Mouse (Mus musculus): Measurements from ENCODE around the gene Suclg2.

The Suclg2 gene

DNA sequence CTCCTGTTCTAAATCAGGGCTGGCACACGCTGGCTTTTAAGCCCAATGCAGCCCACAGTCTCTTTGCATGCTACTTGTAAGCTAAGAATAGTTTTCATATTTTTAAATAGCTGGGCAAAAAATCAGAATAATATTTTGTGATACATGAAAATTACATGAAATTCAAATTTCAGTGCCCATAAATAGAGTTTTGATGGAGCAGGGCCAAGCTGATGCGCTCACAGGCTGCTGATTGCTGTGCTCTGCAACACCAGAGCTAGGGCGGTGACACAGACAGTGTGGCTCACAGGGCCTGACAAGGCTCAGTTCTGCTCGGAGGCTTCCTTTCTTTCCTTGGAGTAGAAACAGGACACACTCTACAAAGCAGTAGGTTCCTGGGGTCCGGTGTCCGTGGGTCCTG, 232.8 kb downstream of the Suclg2 start:
- H3K4me1 ChIP-seq (replicated peaks; ENCODE audit: low read depth, low read length): peaks cover 12% of the 10 kb centered on the region
- TF ChIP-seq POU5F1 (IDR thresholded peaks at IDR 0.05; ENCODE audit: borderline replicate concordance, low read length) (no peak), CTCF (conservative IDR thresholded peaks at IDR 0.05; ENCODE audit: low read length) (no peak), NANOG (IDR thresholded peaks at IDR 0.05; ENCODE audit: borderline replicate concordance, low read length) (no peak)
- peaks cover 68% of the 10 kb centered on the region for H3K36me3 ChIP-seq (ENCODE audit: insufficient read depth, low read length)
- H3K4me3 ChIP-seq (replicated peaks; ENCODE audit: low read length): no peak overlapping the region
- H3K27me3 ChIP-seq (ENCODE audit: insufficient read depth, low read length): no peaks in the 10 kb centered on the region
- peaks cover 25% of the 10 kb centered on the region for H3K9me3 ChIP-seq (ENCODE audit: low read length)

DNA sequence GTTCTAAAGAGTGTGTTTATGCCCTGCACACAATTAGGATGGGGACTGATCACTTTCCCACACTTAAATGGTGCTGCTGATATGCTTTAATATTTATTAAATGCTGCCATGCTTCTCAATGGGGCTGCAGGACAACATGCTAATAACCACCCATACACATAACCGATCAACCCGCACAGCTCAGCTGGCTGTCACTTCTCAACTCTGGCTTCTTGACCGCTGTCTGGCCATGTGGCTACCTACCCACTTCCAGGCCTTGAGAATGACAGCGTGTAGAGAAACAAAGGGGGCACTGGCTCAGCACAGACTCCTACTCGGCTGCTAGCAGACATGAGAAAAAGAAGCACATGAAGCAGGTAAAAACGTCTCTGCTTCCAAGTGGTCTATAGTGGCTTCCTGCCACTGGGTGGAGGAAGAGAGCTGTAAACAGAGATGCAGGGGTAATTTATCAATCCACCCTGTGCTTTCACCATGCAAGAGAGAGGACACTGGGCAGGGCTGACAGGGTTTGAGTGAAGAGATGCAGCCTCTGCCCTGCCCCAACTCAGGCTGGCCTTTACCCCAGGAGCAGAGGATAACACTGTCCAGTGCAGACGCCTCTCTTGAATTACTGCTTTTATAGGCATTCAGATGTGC, 234.3 kb downstream of the Suclg2 start:
- H3K36me3 ChIP-seq (ENCODE audit: insufficient read depth, low read length): peaks cover 80% of the 10 kb centered on the region
- peak; percentile 24 for TF ChIP-seq CTCF (conservative IDR thresholded peaks at IDR 0.05; ENCODE audit: low read length)
- no peak for TF ChIP-seq POU5F1 (IDR thresholded peaks at IDR 0.05; ENCODE audit: borderline replicate concordance, low read length)
- no peak for TF ChIP-seq NANOG (IDR thresholded peaks at IDR 0.05; ENCODE audit: borderline replicate concordance, low read length)
- no peaks in the 10 kb centered on the region for H3K4me1 ChIP-seq (replicated peaks; ENCODE audit: low read depth, low read length)
- H3K9me3 ChIP-seq (ENCODE audit: low read length): peaks cover 38% of the 10 kb centered on the region
- H3K4me3 ChIP-seq (replicated peaks; ENCODE audit: low read length): no peak overlapping the region
- no peaks in the 10 kb centered on the region for H3K27me3 ChIP-seq (ENCODE audit: insufficient read depth, low read length)

DNA sequence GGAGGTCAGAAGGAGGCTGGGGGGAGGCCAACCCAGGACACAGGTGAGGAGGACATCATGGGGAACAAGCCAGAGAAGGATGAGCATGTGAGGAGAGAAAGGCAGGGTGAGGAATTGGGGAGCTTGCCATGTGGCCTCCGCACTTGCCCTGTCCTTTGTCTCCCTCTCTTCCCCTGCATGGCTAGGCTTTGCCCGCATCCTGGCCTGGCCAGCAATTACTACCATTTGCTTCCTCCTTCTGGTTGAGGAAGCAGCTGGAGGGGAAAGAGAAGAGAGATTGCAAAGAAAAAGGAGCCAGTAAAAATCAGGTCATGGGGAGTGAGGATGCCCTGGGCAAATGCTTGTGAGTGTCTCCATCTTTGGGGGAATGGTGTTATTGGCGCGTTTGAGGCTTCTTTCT, 234.9 kb downstream of the Suclg2 start:
- Histone ChIP-seq H3K4me3 (replicated peaks; ENCODE audit: low read length) (no peak overlapping the region), H3K4me1 (replicated peaks; ENCODE audit: low read depth, low read length) (no peaks in the 10 kb centered on the region), H3K9me3 (ENCODE audit: low read length) (peaks cover 38% of the 10 kb centered on the region), H3K27me3 (ENCODE audit: insufficient read depth, low read length) (no peaks in the 10 kb centered on the region), H3K36me3 (ENCODE audit: insufficient read depth, low read length) (peaks cover 74% of the 10 kb centered on the region)
- no peak for TF ChIP-seq NANOG (IDR thresholded peaks at IDR 0.05; ENCODE audit: borderline replicate concordance, low read length)
- no peak for TF ChIP-seq CTCF (conservative IDR thresholded peaks at IDR 0.05; ENCODE audit: low read length)
- TF ChIP-seq POU5F1 (IDR thresholded peaks at IDR 0.05; ENCODE audit: borderline replicate concordance, low read length): no peak

DNA sequence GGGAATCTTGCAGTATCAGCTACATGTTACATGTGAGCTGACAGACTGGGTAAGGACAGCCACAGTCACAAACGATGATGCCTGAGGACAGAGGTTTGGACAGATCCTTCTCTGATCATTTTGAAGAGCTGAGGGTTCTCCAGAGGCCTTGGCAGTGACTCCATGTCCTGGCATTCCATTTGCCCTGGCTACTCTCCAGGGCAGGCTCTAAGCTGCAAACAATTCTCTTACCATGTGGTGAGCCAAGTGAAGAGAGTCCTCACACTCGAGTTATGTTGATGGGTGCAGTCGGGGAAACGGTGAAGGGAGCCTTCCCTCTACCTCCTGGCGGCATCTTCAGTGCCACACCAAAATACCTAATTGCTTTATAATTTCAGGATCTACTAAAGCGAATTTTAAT, 235.5 kb downstream of the Suclg2 start:
- H3K9me3 ChIP-seq (ENCODE audit: low read length): peaks cover 38% of the 10 kb centered on the region
- no peak for TF ChIP-seq CTCF (conservative IDR thresholded peaks at IDR 0.05; ENCODE audit: low read length)
- TF ChIP-seq POU5F1 (IDR thresholded peaks at IDR 0.05; ENCODE audit: borderline replicate concordance, low read length): no peak
- TF ChIP-seq NANOG (IDR thresholded peaks at IDR 0.05; ENCODE audit: borderline replicate concordance, low read length): no peak

GRCm38 (mm10) chr6:95479801-95480200, 238.8 kb downstream of the Suclg2 start:
- TF ChIP-seq NANOG (IDR thresholded peaks at IDR 0.05; ENCODE audit: borderline replicate concordance, low read length): no peak
- TF ChIP-seq CTCF (conservative IDR thresholded peaks at IDR 0.05; ENCODE audit: low read length): no peak
- no peak for TF ChIP-seq POU5F1 (IDR thresholded peaks at IDR 0.05; ENCODE audit: borderline replicate concordance, low read length)
- H3K36me3 ChIP-seq (ENCODE audit: insufficient read depth, low read length): peaks cover 48% of the 10 kb centered on the region

More for the DNA sequence above, 235.5 kb downstream of the Suclg2 start:
- peaks cover 69% of the 10 kb centered on the region for H3K36me3 ChIP-seq (ENCODE audit: insufficient read depth, low read length)
- H3K4me1 ChIP-seq (replicated peaks; ENCODE audit: low read depth, low read length): no peaks in the 10 kb centered on the region
- no peaks in the 10 kb centered on the region for H3K27me3 ChIP-seq (ENCODE audit: insufficient read depth, low read length)
- no peak overlapping the region for H3K4me3 ChIP-seq (replicated peaks; ENCODE audit: low read length)

GRCm38 (mm10) chr6:95469521-95469920, 249.1 kb downstream of the Suclg2 start:
- Histone ChIP-seq H3K9me3 (ENCODE audit: low read length) (peaks cover 20% of the 10 kb centered on the region), H3K36me3 (ENCODE audit: insufficient read depth, low read length) (peaks cover 13% of the 10 kb centered on the region)
- TF ChIP-seq POU5F1 (IDR thresholded peaks at IDR 0.05; ENCODE audit: borderline replicate concordance, low read length) (no peak), CTCF (conservative IDR thresholded peaks at IDR 0.05; ENCODE audit: low read length) (no peak), NANOG (IDR thresholded peaks at IDR 0.05; ENCODE audit: borderline replicate concordance, low read length) (no peak)

More at GRCm38 (mm10) chr6:95479801-95480200, 238.8 kb downstream of the Suclg2 start:
- H3K4me3 ChIP-seq (replicated peaks; ENCODE audit: low read length): no peak overlapping the region
- peaks cover 45% of the 10 kb centered on the region for H3K9me3 ChIP-seq (ENCODE audit: low read length)
- H3K27me3 ChIP-seq (ENCODE audit: insufficient read depth, low read length): no peaks in the 10 kb centered on the region
- H3K4me1 ChIP-seq (replicated peaks; ENCODE audit: low read depth, low read length): no peaks in the 10 kb centered on the region

GRCm38 (mm10) chr6:95465322-95465721, 253.3 kb downstream of the Suclg2 start:
- Histone ChIP-seq H3K36me3 (ENCODE audit: insufficient read depth, low read length) (no peaks in the 10 kb centered on the region), H3K4me1 (replicated peaks; ENCODE audit: low read depth, low read length) (no peaks in the 10 kb centered on the region), H3K9me3 (ENCODE audit: low read length) (no peaks in the 10 kb centered on the region), H3K4me3 (replicated peaks; ENCODE audit: low read length) (no peak overlapping the region), H3K27me3 (ENCODE audit: insufficient read depth, low read length) (no peaks in the 10 kb centered on the region)
- TF ChIP-seq POU5F1 (IDR thresholded peaks at IDR 0.05; ENCODE audit: borderline replicate concordance, low read length) (no peak), NANOG (IDR thresholded peaks at IDR 0.05; ENCODE audit: borderline replicate concordance, low read length) (no peak), CTCF (conservative IDR thresholded peaks at IDR 0.05; ENCODE audit: low read length) (no peak)

More at GRCm38 (mm10) chr6:95469521-95469920, 249.1 kb downstream of the Suclg2 start:
- H3K27me3 ChIP-seq (ENCODE audit: insufficient read depth, low read length): no peaks in the 10 kb centered on the region
- H3K4me1 ChIP-seq (replicated peaks; ENCODE audit: low read depth, low read length): no peaks in the 10 kb centered on the region
- no peak overlapping the region for H3K4me3 ChIP-seq (replicated peaks; ENCODE audit: low read length)

DNA sequence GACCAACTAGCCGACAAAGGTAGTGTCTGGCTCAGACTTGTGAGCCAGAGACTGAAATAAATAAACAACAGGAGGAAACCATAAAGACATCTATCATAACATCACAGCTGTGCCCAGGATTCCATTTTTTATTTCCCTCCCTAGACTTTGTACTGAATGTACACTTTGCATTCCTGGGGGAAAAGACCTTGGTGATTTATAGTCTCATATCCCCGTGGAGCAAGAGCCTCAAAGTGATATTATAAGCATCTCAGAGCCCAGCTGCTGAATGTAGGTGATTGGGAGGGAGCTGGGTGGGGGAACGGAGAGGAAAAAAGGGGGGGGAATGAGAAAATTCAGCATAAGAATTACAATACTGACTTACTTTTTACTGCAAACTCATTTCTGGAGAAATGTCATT, 259.2 kb downstream of the Suclg2 start:
- H3K27me3 ChIP-seq (ENCODE audit: insufficient read depth, low read length): no peaks in the 10 kb centered on the region
- TF ChIP-seq POU5F1 (IDR thresholded peaks at IDR 0.05; ENCODE audit: borderline replicate concordance, low read length): no peak
- no peaks in the 10 kb centered on the region for H3K9me3 ChIP-seq (ENCODE audit: low read length)
- H3K36me3 ChIP-seq (ENCODE audit: insufficient read depth, low read length): no peaks in the 10 kb centered on the region
- H3K4me1 ChIP-seq (replicated peaks; ENCODE audit: low read depth, low read length): no peaks in the 10 kb centered on the region
- no peak overlapping the region for H3K4me3 ChIP-seq (replicated peaks; ENCODE audit: low read length)

- Histone ChIP-seq H3K4me1 (replicated peaks; ENCODE audit: low read depth, low read length) (no peaks in the 10 kb centered on the region), H3K4me3 (replicated peaks; ENCODE audit: low read length) (no peak overlapping the region), H3K27me3 (ENCODE audit: insufficient read depth, low read length) (no peaks in the 10 kb centered on the region), H3K9me3 (ENCODE audit: low read length) (peaks cover 6% of the 10 kb centered on the region; the same call in 1 of the 2 replicates), H3K36me3 (ENCODE audit: insufficient read depth, low read length) (no peaks in the 10 kb centered on the region)
- TF ChIP-seq CTCF (conservative IDR thresholded peaks at IDR 0.05; ENCODE audit: low read length) (no peak), NANOG (IDR thresholded peaks at IDR 0.05; ENCODE audit: borderline replicate concordance, low read length) (no peak), POU5F1 (IDR thresholded peaks at IDR 0.05; ENCODE audit: borderline replicate concordance, low read length) (no peak)
Measured at GRCm38 (mm10) chr6:95446151-95446550, 272.4 kb downstream of the Suclg2 start.

Data from E14TG2a.4 (cell line).